Mouse (Mus musculus) megakaryocyte progenitor cell, adult 5-6 weeks (primary cell): ENCODE measurements around the gene 4930578G10Rik. TPM values are rescaled to one million over a fixed set of nuclear protein-coding genes. Genes with fewer than 3 reads are reported as not detected.
"Not testable (repeated sequence)": the region's sequence is repeated elsewhere in the genome, so short reads cannot be mapped to it uniquely, and the experiment has no call there.

Experiments
- ATAC-seq: replicated peaks from 2 replicates; pipeline ENCODE4 v1.8.0; 2016; ENCODE audit warnings: mild to moderate bottlenecking, moderate TSS enrichment, inconsistent platforms; ENCODE audit not compliant: poor library complexity
- total RNA-seq, 2 experiments: library from RNA; stranded (forward) in 1 of 2; stranded (reverse) in 1 of 2; fragments of 157-497, 149-512 nt in 1 of 2; fragments of 200-1000 nt in 1 of 2; gene quantifications; 2 replicates each; pipeline versions ENCODE4 v1.2.3 to v1.2.4; 2015 to 2017

The 4930578G10Rik gene
- not detected in 2 replicates for total RNA-seq (2015)
- not detected in 2 replicates for total RNA-seq (2017)

GRCm38 (mm10) chr4:42735245-42735644, at the start of gene 4930578G10Rik:
TSS of gene 4930578G10Rik (plus strand) at chr4:42735545.
- not testable (repeated sequence) for ATAC-seq

- ATAC-seq = not testable (repeated sequence)
Measured at GRCm38 (mm10) chr4:42756477-42756876, 21.1 kb downstream of the 4930578G10Rik start, which contains the start of gene Ccl19. TSS of gene Ccl19 (minus strand) at chr4:42756577.

- ATAC-seq = not testable (repeated sequence)
Measured at GRCm38 (mm10) chr4:42773893-42774292, 38.5 kb downstream of the 4930578G10Rik start, which contains the start of gene Ccl21a. TSS of gene Ccl21a (minus strand) at chr4:42773993.

- not testable (repeated sequence) for ATAC-seq
Measured at GRCm38 (mm10) chr4:42853788-42854187, 118.4 kb downstream of the 4930578G10Rik start, which contains the start of gene Fam205a1. TSS of gene Fam205a1 (minus strand) at chr4:42853888.

GRCm38 (mm10) chr4:42856671-42857070, 121.3 kb downstream of the 4930578G10Rik start, which contains the start of gene Gm12394:
TSS of gene Gm12394 (minus strand) at chr4:42856771.
- not testable (repeated sequence) for ATAC-seq

- ATAC-seq = peak; percentile 87
Measured at GRCm38 (mm10) chr4:42860483-42860882, 125.1 kb downstream of the 4930578G10Rik start.

GRCm38 (mm10) chr4:42863487-42863886, 128.1 kb downstream of the 4930578G10Rik start:
- ATAC-seq = not testable (repeated sequence)

GRCm38 (mm10) chr4:42867390-42867789, 132.0 kb downstream of the 4930578G10Rik start:
- peak; percentile 76 for ATAC-seq

GRCm38 (mm10) chr4:42868193-42868592, 132.8 kb downstream of the 4930578G10Rik start:
- ATAC-seq = no peak

GRCm38 (mm10) chr4:42870748-42871147, 135.4 kb downstream of the 4930578G10Rik start:
- ATAC-seq = 0 out of 2 replicates have a peak, but pooled peaks have one; percentile 31

GRCm38 (mm10) chr4:42872151-42872550, 136.8 kb downstream of the 4930578G10Rik start:
- ATAC-seq = no peak

GRCm38 (mm10) chr4:42872746-42873435, 137.5 kb downstream of the 4930578G10Rik start:
- no peak for ATAC-seq

GRCm38 (mm10) chr4:42874134-42874533, 138.8 kb downstream of the 4930578G10Rik start, which contains the start of gene Fam205c:
TSS of gene Fam205c (minus strand) at chr4:42874234.
- ATAC-seq = no peak

- ATAC-seq = peak; percentile 83
Measured at GRCm38 (mm10) chr4:42876586-42877291, 141.4 kb downstream of the 4930578G10Rik start.

- ATAC-seq = no peak
Measured at GRCm38 (mm10) chr4:42877657-42878056, 142.3 kb downstream of the 4930578G10Rik start.

GRCm38 (mm10) chr4:42879829-42880676, 144.7 kb downstream of the 4930578G10Rik start:
- ATAC-seq = peak; percentile 93

GRCm38 (mm10) chr4:42880677-42880948, 145.3 kb downstream of the 4930578G10Rik start:
- ATAC-seq = no peak

- ATAC-seq = no peak
Measured at GRCm38 (mm10) chr4:42886926-42887325, 151.6 kb downstream of the 4930578G10Rik start.

- no peak for ATAC-seq
Measured at GRCm38 (mm10) chr4:42888806-42889205, 153.5 kb downstream of the 4930578G10Rik start.

GRCm38 (mm10) chr4:42891176-42891575, 155.8 kb downstream of the 4930578G10Rik start:
- no peak for ATAC-seq

GRCm38 (mm10) chr4:42895118-42895517, 159.8 kb downstream of the 4930578G10Rik start:
- no peak for ATAC-seq
